Mouse (Mus musculus) layer of hippocampus, postnatal 10 days (tissue): ENCODE data around the gene Caskin1. TPM values are rescaled to one million over a fixed set of nuclear protein-coding genes. Genes with fewer than 3 reads are reported as not detected.

Experiments
- DNase-seq, 2 experiments: peaks; one replicate each; pipeline ENCODE4 v3.0.0; 2021; ENCODE audit warnings: low spot score in 2 of 2
- total RNA-seq, 2 experiments: library from RNA; stranded (reverse); gene quantifications; 2 replicates each; pipeline ENCODE4 v1.2.3; 2021

Gene Caskin1
- total RNA-seq, 2 experiments from 2014 or later = 170 to 175 TPM

DNA sequence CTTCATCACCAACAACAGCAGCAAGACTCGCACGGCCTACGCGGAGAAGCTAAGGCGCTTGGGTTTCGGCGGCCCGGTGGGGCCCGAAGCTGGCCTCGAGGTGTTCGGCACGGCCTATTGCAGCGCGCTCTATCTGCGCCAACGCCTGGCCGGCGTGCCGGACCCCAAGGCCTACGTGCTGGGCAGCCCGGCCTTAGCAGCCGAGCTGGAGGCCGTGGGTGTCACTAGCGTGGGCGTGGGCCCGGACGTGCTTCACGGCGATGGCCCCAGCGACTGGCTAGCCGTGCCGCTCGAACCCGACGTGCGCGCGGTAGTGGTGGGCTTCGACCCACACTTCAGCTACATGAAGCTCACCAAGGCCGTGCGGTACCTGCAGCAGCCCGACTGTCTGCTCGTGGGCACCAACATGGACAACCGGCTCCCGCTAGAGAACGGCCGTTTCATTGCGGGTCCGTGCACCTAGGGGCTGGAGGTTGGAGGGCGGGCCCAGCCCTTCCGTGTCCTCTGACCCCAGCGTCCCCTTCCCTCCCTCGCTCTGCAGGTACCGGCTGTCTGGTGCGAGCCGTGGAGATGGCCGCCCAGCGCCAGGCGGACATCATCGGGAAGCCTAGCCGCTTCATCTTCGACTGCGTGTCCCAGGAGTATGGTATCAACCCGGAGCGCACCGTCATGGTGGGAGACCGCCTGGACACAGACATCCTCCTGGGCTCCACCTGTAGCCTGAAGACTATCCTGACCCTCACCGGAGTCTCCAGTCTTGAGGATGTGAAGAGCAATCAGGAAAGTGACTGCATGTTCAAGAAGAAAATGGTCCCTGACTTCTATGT is 17.5 kb upstream of the Caskin1 start:
- DNase-seq = peak in 1 of 2 experiments; percentile 47

DNA sequence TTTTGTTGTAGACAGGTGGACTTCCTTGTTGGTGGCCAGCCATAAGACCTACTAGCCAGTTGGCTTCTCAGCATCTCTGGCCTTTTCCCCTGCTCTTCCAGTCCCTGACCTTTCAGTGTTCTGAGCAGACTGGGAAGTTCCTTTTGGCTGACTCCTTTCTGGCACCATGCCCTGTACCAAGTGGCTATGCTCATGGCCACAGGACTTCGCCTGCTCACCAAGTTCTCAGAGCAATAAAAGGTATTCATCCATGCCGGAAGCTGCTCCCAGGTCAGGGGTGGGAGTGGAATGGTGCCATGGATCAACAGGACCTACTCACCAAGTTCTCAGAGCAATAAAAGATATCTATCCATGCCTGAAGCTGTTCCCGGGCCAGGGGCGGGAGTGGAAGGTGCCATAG is 15.9 kb upstream of the Caskin1 start:
- peak in 1 of 2 experiments; percentile 53 for DNase-seq

DNA sequence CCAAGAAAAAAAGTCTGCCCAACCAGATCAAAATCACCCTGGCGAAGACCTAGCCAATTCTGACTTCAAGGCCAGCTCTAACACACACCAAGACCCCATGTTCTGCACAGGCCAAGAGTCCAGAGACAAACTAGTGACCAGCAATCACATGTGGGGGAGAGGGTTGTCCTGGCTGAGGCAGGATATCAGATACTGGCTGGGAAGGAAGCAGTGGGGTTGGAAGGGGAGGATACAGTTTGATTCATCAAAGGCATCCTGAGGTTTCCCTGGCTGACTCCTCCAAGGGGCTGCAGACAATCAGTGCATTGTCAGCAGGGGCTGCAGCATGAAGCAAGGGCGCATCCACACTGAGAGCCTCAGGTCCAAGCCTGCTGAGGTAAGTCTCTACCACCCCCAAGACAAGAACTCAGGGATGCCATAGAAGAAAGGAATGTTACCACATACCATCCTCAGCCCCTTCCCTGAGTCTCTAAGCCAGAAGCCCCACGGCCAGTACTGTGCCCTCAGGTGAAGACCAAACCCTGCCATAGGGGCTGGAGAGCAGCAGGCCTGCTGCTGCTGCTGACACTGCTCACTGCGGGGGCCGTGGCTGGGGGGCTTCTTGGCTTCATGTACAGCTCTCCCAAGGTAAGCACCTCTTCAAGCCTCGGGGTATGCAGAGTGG is 14.7 kb upstream of the Caskin1 start, which contains the start of gene Bricd5:
Bricd5 (plus strand) TSS at position 273 of the 664 bp plus-strand sequence.
- DNase-seq = no peak

DNA sequence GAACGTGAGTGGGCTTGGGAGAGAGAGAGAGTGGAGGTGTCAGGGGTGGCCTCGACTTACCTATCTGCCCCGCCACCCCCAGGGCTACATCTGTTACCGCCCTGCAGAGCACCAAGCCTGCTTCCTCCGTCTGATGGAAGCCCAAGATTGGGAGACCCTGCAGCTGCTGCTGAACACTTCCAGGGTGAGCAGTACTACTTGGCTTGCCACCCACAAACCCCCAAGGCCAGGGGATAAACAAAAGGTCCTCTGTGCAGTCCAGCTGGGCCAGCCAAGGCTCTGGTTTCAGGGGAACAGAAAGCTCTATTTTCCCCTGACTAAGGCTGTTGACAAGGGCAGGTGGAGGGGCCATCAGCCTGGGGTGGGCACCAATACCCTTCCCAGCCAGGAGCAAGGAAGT is 13.8 kb upstream of the Caskin1 start:
- DNase-seq = peak; percentile 63 to 69

DNA sequence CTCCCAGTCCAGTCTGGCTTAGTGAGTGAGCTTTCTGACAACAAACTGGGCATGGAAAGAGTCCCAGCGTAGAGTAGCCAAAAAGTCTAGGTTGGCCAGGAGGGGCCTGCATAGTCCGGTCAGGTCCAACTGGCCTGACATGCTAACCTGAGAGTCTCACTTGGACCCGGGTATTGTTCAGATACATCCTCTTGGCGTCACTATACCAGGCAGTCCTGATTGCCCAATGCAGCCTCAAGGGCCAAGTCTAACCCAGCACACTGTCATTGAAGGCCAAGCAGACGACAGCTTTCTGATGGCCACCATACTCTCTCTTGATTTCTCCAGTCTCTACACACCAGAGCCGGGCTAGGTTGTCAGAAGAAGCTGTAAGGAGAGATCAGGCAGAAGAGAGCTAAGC is 12.8 kb upstream of the Caskin1 start:
- DNase-seq = no peak

DNA sequence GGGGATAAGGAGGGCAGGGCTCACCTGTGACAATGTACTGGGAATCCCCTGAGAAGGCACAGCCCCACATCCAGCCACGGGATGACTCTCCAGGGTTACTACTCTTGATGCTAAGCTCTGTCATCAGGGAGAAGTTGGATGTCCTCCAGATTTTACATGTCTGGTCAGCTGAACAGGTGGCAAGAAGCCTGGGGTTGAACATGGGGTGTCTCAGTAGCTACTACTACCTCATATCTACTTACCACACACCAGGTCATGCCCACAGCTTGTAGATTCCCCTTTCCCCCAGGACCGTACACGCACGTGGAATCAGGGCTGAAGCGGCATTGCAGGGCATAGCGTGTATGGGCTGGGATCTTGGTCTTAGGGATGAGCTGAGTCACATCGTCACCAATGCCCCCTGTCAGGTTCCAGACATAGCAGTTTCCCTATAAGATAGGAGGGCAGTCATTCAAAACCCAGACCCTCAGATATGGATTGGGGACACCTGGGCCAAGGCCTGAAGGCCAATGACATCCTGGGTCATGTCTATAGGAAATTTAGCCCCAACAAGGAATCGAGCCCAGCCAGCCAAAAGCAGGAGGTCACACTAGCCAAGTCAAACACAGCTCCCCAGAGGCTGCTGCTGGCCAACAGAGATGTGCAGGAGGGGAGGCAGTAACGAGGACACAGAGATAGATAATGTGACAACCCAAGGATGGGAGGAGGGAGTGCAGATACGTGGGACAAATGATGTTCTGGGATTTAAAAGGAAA is 12.2 kb upstream of the Caskin1 start:
- no peak for DNase-seq

DNA sequence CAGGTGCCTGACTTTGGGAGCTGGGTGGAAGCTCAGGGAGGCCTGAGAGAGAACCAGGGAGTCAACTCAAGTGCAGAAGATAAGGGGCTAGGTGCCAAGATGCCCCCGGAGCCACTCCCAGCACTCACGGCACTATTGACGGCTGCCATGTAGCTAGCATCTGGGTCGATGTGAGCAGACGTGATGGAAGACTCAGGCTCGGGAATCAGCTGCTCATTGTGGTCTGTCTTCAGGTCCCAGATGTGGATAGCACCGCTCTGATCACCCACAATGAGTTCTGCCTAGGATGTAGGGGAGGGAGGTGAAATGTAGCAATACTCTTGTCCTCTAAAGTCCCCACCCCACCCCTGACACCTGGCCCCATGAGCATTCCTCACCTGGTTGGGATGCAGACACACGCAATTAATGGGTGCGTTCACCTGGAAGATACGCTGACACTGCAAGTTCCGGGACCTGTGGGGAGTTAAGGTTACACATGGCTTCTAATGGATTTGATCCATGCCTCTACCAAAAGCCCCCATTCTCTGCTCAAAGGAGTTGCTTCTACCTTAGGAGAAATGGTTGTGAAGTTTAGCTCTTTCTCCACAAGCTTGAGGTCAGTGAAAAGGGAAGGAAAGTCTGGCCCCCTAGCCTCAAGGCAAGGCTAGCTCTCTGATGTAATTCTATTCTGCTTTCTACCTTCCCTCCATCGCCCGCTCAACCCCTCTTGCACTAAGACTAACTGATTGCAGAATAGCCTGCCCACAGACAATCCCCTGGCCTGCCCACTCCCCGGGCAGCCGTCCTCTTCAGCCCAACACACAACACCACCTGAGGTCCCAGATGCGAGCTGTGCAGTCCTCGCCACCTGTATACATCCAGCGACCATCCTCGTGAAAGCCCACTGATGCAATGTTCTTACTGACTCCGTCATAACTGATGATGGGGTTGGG is 11.1 kb upstream of the Caskin1 start:
- no peak for DNase-seq

DNA sequence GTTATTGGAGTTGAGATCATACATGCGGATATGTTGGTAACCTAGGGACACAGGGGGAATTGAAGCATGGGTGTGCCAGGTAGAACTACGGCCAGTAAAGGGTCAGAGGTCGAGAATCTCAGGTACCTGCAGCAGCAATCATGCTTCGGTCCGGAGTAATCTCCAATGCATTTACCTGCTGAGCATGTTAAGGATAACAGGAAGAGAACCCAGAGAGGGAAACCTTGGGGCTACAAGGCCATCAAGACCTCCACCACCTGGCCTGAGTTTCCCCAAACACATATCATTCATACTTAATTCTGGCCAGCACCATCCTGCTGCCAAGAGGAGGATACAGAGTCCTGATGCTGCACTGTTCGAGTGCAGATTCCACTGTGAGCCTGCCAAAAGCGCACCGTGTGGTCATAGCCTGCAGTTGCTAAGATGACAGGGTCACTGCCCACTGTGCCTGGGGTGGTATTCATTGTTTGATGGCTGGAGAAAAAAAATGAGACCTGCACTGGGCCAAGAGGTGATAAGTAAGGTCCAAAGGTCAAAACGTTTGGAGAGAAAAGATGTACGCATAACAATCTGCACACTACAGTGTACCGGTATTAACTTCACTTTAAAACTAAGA is 10.3 kb upstream of the Caskin1 start:
- no peak for DNase-seq

DNA sequence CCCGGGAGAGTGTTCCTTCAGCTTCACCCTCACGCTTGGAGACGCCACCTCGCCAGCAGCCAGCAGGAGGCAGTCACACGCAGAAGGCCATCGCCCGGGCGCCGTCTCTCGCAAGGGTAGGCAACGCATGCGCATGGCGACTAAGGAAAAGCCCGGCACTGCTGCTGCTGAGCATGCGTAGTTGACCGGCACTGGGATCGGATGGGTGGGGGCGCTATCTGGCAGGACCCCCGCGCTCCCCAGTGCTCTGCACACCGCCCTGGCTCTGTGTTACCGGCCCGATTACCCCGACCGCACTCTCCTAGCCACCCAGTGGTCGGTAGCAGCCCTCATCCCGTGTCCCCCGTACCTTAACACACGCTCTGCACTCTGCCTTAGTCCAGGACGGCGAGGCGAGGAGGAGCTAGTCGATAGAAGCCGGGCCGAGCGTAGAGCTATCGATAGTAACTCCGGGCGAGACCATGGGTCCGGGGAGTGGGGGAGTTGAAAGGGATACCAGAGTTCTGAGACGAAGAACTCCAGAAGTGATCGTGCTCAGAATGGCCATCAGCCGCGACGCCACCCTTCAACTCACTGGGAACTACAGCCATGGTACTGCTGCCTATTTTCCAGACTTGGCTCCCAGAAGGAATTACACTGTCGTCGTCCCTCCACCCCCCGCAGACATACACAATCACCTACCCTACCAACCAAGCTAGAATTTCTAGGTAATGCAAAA is 9.6 kb upstream of the Caskin1 start, which contains the start of gene Mlst8:
Mlst8 (minus strand) TSS at position 416 of the 718 bp plus-strand sequence.
- peak; percentile 99 for DNase-seq

DNA sequence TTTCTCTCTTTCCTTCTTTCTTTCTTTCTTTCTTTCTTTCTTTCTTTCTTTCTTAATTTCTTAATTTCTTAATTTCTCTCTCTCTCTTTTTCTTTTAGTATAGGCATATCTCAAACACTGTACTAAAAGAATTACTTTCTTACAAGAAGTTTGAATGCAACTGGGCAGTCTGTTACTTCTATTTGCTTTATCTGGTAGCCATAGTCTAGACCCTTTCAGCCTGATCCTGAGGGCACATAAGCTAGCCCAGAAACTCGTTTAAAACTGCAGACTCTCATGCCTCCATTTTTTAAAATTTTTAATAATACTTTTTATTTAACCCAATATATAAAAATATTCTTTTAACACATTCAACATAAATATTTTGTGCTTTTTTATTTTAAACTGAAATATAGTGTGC is 9.0 kb upstream of the Caskin1 start:
- no peak for DNase-seq

DNA sequence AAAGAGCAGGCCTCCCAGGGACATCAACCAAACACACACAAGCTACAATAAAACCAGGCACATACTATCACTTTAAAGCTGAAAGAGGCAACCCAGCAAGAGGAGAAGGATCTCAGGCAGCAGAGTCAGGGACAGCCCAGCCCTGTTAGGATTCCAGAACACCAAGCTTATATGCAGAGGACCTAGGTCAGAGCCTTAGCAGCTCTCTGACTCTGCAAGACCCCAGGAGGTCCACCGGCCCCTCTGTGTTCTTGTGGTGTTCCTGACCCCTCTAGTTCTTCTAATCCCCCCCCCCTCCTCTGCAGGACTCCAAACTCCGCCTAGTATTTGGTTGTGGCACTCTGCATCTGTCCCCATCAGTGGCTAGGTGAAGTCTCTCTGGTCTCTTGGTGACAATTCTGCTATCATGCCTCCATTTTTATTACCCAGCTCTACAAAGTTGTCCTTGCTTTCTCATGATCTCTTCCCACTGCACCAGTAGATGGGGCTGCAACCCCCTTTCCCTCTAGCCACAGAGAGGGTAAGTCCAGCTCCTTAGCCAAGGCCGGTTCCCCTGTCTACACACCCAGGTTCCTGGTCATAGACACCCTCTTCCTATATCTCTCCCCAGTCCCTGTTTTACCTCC is 8.1 kb upstream of the Caskin1 start:
- no peak for DNase-seq

DNA sequence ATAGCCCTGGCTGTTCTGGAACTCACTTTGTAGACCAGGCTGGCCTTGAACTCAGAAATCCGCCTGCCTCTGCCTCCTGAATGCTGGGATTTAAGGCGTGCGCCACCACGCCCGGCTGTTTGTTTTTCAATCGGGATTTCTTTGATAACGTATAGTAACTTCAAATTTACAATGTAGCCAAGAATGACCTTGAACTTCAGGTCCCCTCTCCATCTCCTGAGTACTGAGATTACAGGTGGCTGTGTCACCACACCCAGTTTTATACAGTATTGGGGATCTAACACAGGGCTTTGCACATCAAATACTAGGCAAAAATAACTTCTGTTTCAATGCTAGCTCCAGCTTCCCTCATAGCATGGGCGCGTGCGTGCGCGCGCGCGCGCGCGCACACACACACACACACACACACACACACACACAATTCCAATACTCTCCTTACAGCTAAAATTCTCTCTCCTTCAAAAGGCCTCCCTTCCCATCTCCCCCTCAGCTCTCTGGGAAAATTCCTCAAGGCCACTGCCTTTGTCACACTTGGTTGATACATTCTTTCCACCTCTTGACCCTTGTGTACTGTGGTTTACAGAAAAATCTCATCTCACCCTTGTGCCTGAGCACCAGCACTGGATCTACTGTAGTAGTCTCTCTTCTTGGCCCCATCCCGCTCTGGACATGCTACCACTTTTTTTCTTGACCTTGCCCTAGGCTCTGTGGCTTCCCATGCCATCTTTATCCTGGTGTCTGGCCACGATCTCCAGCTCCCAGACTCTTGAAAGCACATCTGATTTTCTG is 7.2 kb upstream of the Caskin1 start:
- no peak for DNase-seq

DNA sequence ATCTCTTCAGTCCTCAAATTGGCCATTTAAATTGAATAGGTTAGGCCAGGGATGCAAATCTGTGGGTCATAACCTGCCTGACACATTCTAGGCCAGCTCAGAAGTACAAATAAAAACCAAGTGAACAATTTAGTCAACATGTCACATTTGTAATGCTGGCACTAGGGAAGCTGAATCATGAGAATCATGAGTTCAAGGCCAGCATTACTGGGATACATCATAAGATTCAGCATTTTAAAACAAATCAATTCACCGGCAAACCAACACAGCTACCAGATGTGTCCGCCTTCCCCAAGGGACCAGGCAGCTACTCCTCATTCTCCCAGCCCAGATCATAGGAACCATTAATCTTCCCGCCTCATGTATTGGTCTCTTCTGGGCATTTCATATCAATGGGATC is 4.9 kb upstream of the Caskin1 start:
- DNase-seq = no peak

DNA sequence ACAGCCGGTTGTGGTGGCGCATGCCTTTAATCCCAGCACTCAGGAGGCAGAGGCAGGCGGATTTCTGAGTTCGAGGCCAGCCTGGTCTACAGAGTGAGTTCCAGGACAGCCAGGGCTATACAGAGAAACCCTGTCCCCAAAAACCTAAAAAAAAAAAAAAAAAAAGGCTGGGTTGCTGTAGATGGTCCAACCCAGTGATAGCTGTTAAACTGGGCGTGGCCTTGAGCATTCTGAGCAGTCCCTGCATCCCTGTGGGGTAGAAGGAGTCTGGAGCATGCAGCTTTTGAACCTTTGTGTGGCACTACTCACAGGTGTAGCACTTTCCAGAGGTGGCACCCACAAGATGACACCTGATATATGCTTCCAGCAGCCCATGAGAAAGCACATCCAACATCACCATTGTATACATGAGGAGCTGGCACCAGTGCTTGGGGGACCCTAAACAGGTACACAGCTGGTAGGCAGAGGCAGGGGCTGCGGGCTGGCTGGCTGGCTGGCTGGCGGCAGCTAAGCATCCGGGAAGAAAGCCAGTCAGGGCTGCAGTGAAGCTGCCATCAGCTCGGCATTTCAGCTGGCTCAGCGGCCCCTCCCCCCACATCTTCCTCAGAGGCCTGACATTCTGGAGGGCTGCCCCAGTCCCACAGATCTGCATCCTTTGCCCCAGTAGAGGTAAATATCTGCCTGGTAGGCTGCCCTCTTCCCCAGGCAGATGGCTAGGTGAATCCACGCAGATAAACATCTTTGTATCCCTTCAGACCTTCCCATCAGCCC is 3.1 kb upstream of the Caskin1 start:
- DNase-seq = peak; percentile 66 to 77

DNA sequence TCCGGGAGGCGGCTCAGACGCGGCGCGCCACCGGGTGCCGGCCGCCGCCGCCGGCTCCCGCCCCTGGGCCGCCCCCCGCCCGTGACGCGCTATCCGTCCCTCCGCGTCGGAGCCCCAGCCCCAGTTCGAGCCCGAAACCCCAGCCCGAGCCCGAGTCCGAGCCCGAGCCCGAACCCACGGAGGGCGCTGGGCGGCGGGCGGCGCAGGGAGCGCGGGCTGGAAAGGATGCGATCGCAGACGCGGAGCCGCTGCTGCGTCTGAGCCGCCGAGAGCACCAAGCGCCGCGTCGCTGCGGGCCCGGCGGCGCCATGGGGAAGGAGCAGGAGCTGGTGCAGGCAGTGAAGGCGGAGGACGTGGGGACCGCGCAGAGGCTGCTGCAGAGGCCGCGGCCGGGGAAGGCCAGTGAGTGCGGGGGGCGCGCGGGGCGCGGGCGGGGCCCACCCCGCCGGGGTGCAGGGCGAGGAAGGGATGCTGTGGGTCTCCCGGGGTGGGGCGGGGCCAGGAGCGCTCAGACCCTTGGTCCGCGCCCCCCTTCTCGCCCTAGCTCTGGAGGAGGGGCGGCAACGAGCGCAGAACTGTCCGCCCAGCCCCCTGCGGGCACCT is 362 bp downstream of the Caskin1 start:
- peak; percentile 62 to 68 for DNase-seq

DNA sequence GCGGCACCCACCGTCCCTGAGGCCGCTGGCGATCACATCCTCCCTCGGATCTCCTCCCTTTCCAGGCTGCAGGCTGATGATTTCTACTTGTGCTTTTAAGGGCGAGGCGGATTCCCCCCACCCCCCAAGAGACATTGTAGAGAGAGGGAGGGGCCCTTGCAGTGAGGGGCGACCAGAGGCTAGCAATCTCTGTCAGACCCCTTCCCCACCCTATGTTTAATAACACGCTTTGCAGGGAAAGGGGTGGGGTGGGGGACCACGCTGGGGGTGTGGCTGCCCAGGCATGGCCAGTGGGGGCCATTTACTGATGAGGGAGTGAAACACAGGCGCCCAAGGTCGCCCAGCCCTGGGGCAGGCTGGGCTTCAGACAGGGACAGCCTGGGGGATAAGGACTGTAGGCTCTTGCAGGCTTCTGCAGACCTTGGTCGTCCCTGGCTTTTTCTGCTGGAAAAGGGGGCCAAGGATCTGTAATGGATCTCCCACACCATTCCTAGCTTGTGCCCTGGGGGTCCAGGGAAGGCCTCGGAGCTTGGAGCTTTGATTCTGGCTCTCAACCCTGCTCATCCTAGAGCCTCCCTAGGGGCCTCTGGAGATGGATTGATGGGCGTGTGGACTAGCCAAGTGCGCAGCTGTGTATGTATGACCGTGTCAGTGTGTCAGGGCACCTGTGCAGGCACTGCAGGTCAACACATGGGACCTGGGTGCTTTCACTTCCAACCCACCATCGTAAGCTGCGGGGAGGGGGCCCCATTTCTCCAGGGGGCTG is 1.0 kb downstream of the Caskin1 start:
- peak; percentile 14 to 39 for DNase-seq
